Mouse (Mus musculus): ENCODE measurements at regions not wholly inside any gene's neighbourhood (a gene's known extent, or its start where the extent isn't known, plus 50 kb on each side); places are given as distances from the start of the nearest gene placed in this dataset.

GRCm38 (mm10) chr6:89035061-89035835 lies 133.2 kb downstream of the Tpra1 start:
- no peaks in the 10 kb centered on the region for H3K9me3 ChIP-seq (replicated peaks)
- no peak overlapping the region for H3K4me3 ChIP-seq (ENCODE audit: low read depth, low read length)
- H3K4me1 ChIP-seq (ENCODE audit: insufficient read depth, low read depth, low read length): no peaks in the 10 kb centered on the region
- TF ChIP-seq CTCF (IDR thresholded peaks at IDR 0.05; ENCODE audit: low read depth, low read length) (no peak), GATA2 (IDR thresholded peaks at IDR 0.05; ENCODE audit: borderline replicate concordance, low read depth, low read length) (no peak), POLR2AphosphoS5 (IDR thresholded peaks at IDR 0.05; ENCODE audit: insufficient replicate concordance, low read depth, low read length) (no peak), TAL1 (conservative IDR thresholded peaks at IDR 0.05; ENCODE audit: low read depth, low read length) (no peak), GATA1 (IDR thresholded peaks at IDR 0.05; ENCODE audit: borderline replicate concordance, low read length) (no peak)
- H3K36me3 ChIP-seq (replicated peaks): no peaks in the 10 kb centered on the region
- peaks cover 23% of the 10 kb centered on the region for H3K27me3 ChIP-seq (ENCODE audit: insufficient read depth, low read length)
- DNase-seq (ENCODE audit: low spot score) (no peak), ATAC-seq (ENCODE audit: extremely low read depth, insufficient number of reproducible peaks, low FRiP score, poor library complexity, severe bottlenecking) (no peak)

GRCm38 (mm10) chr6:89035836-89036156 lies 133.7 kb downstream of the Tpra1 start:
- TF ChIP-seq GATA2 (IDR thresholded peaks at IDR 0.05; ENCODE audit: borderline replicate concordance, low read depth, low read length) (no peak), POLR2AphosphoS5 (IDR thresholded peaks at IDR 0.05; ENCODE audit: insufficient replicate concordance, low read depth, low read length) (no peak), TAL1 (conservative IDR thresholded peaks at IDR 0.05; ENCODE audit: low read depth, low read length) (no peak), GATA1 (IDR thresholded peaks at IDR 0.05; ENCODE audit: borderline replicate concordance, low read length) (no peak), CTCF (IDR thresholded peaks at IDR 0.05; ENCODE audit: low read depth, low read length) (no peak)
- no peak overlapping the region for H3K4me3 ChIP-seq (ENCODE audit: low read depth, low read length)
- no peak for ATAC-seq (ENCODE audit: extremely low read depth, insufficient number of reproducible peaks, low FRiP score, poor library complexity, severe bottlenecking)
- H3K27me3 ChIP-seq (ENCODE audit: insufficient read depth, low read length): peaks cover 23% of the 10 kb centered on the region
- no peaks in the 10 kb centered on the region for H3K4me1 ChIP-seq (ENCODE audit: insufficient read depth, low read depth, low read length)
- H3K36me3 ChIP-seq (replicated peaks): no peaks in the 10 kb centered on the region
- no peak for DNase-seq (ENCODE audit: low spot score)
- no peaks in the 10 kb centered on the region for H3K9me3 ChIP-seq (replicated peaks)

- no peak for ATAC-seq (ENCODE audit: extremely low read depth, insufficient number of reproducible peaks, low FRiP score, poor library complexity, severe bottlenecking)
- Histone ChIP-seq H3K9me3 (replicated peaks) (no peaks in the 10 kb centered on the region), H3K4me3 (ENCODE audit: low read depth, low read length) (no peak overlapping the region), H3K4me1 (ENCODE audit: insufficient read depth, low read depth, low read length) (no peaks in the 10 kb centered on the region), H3K36me3 (replicated peaks) (no peaks in the 10 kb centered on the region), H3K27me3 (ENCODE audit: insufficient read depth, low read length) (peaks cover 23% of the 10 kb centered on the region)
- no peak for DNase-seq (ENCODE audit: low spot score)
- TF ChIP-seq CTCF (IDR thresholded peaks at IDR 0.05; ENCODE audit: low read depth, low read length): no peak
- TF ChIP-seq TAL1 (conservative IDR thresholded peaks at IDR 0.05; ENCODE audit: low read depth, low read length): no peak
- no peak for TF ChIP-seq GATA2 (IDR thresholded peaks at IDR 0.05; ENCODE audit: borderline replicate concordance, low read depth, low read length)
- no peak for TF ChIP-seq GATA1 (IDR thresholded peaks at IDR 0.05; ENCODE audit: borderline replicate concordance, low read length)
- no peak for TF ChIP-seq POLR2AphosphoS5 (IDR thresholded peaks at IDR 0.05; ENCODE audit: insufficient replicate concordance, low read depth, low read length)
Observed at GRCm38 (mm10) chr6:89037392-89037791, 135.3 kb downstream of the Tpra1 start.

DNA sequence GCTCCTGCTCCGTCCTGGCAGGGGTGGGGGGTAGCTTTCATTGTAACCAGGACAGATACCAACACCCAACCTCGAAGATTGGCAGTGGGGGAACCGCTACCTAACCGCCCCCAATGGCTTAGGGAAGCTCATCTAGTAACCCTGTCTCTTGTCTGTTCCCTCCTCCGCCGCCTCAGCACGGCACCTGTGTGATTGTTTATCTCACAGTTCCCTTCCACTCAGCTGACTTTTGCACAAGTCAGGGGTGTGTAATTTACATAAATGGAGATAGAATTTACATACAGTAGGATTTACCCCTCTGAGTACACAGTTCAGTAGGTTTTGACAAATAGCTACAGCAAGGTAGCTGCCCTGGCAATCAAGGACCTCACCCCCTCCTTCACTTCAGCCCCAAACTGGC lies 135.8 kb downstream of the Tpra1 start:
- peaks cover 28% of the 10 kb centered on the region for H3K27me3 ChIP-seq (ENCODE audit: insufficient read depth, low read length)
- no peak for ATAC-seq (ENCODE audit: extremely low read depth, insufficient number of reproducible peaks, low FRiP score, poor library complexity, severe bottlenecking)
- TF ChIP-seq CTCF (IDR thresholded peaks at IDR 0.05; ENCODE audit: low read depth, low read length) (no peak), GATA2 (IDR thresholded peaks at IDR 0.05; ENCODE audit: borderline replicate concordance, low read depth, low read length) (no peak), POLR2AphosphoS5 (IDR thresholded peaks at IDR 0.05; ENCODE audit: insufficient replicate concordance, low read depth, low read length) (no peak), GATA1 (IDR thresholded peaks at IDR 0.05; ENCODE audit: borderline replicate concordance, low read length) (no peak), TAL1 (conservative IDR thresholded peaks at IDR 0.05; ENCODE audit: low read depth, low read length) (no peak)

GRCm38 (mm10) chr6:89040919-89041318 lies 138.9 kb downstream of the Tpra1 start:
- Histone ChIP-seq H3K36me3 (replicated peaks) (no peaks in the 10 kb centered on the region), H3K9me3 (replicated peaks) (no peaks in the 10 kb centered on the region), H3K27me3 (ENCODE audit: insufficient read depth, low read length) (peaks cover 21% of the 10 kb centered on the region), H3K4me1 (ENCODE audit: insufficient read depth, low read depth, low read length) (no peaks in the 10 kb centered on the region), H3K4me3 (ENCODE audit: low read depth, low read length) (no peak overlapping the region)
- DNase-seq (ENCODE audit: low spot score) (no peak), ATAC-seq (ENCODE audit: extremely low read depth, insufficient number of reproducible peaks, low FRiP score, poor library complexity, severe bottlenecking) (no peak)
- TF ChIP-seq TAL1 (conservative IDR thresholded peaks at IDR 0.05; ENCODE audit: low read depth, low read length): no peak
- TF ChIP-seq GATA2 (IDR thresholded peaks at IDR 0.05; ENCODE audit: borderline replicate concordance, low read depth, low read length): no peak
- no peak for TF ChIP-seq GATA1 (IDR thresholded peaks at IDR 0.05; ENCODE audit: borderline replicate concordance, low read length)
- no peak for TF ChIP-seq POLR2AphosphoS5 (IDR thresholded peaks at IDR 0.05; ENCODE audit: insufficient replicate concordance, low read depth, low read length)
- no peak for TF ChIP-seq CTCF (IDR thresholded peaks at IDR 0.05; ENCODE audit: low read depth, low read length)

More for the DNA sequence above, 135.8 kb downstream of the Tpra1 start:
- Histone ChIP-seq H3K4me3 (ENCODE audit: low read depth, low read length) (no peak overlapping the region), H3K4me1 (ENCODE audit: insufficient read depth, low read depth, low read length) (no peaks in the 10 kb centered on the region), H3K36me3 (replicated peaks) (no peaks in the 10 kb centered on the region), H3K9me3 (replicated peaks) (no peaks in the 10 kb centered on the region)
- no peak for DNase-seq (ENCODE audit: low spot score)

DNA sequence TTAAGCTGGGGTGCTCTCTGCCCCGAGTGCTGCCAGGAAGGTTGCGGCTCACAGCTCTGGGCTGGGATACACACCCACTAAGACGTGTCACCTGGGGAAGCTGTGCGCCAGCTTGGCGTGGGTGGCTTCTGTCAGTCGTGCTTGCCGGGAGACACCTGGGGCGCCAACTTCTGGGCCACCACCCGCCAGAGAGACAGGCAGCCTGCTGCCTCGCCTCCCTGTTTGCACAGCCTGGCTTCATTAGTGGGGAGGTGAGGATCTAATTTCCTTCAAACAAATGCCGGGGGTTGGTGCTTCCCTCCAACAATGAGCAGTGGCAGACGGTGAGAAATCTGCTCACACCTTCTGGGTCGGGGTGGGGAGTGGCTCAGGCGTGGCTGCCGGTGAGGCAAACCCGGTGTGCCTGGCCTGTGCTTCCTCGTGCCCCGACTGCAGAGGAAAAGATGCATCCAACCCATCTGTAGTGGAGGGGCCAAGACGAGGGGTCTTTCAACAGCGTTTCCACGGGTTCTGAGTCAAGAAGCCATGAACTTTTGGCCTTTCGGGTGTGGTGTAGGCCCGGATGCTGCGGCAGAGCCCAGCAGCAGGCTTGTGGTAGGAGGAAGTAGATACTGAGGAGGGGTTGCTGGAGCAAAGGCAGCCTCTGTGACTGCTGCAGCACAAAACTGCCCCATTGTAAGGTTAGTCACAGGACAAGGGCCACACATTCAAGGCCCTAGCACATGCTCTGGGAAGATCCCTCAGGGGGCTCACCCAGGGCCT lies 140.6 kb downstream of the Tpra1 start:
- Histone ChIP-seq H3K27me3 (ENCODE audit: insufficient read depth, low read length) (peaks cover 15% of the 10 kb centered on the region; the same call in 1 of the 2 replicates), H3K4me3 (ENCODE audit: low read depth, low read length) (no peak overlapping the region), H3K36me3 (replicated peaks) (no peaks in the 10 kb centered on the region), H3K9me3 (replicated peaks) (no peaks in the 10 kb centered on the region), H3K4me1 (ENCODE audit: insufficient read depth, low read depth, low read length) (no peaks in the 10 kb centered on the region)
- DNase-seq (ENCODE audit: low spot score) (no peak), ATAC-seq (ENCODE audit: extremely low read depth, insufficient number of reproducible peaks, low FRiP score, poor library complexity, severe bottlenecking) (no peak)
- TF ChIP-seq TAL1 (conservative IDR thresholded peaks at IDR 0.05; ENCODE audit: low read depth, low read length): no peak
- TF ChIP-seq GATA1 (IDR thresholded peaks at IDR 0.05; ENCODE audit: borderline replicate concordance, low read length): no peak
- no peak for TF ChIP-seq CTCF (IDR thresholded peaks at IDR 0.05; ENCODE audit: low read depth, low read length)
- TF ChIP-seq POLR2AphosphoS5 (IDR thresholded peaks at IDR 0.05; ENCODE audit: insufficient replicate concordance, low read depth, low read length): no peak
- TF ChIP-seq GATA2 (IDR thresholded peaks at IDR 0.05; ENCODE audit: borderline replicate concordance, low read depth, low read length): no peak
